Mouse (Mus musculus) ES-Bruce4 (cell line): Measurements from ENCODE around the gene Arih1.

Experiments used
- CTCF ChIP-seq: IDR thresholded peaks from one replicate; pipeline ENCODE4 v1.8.1; 2011; ENCODE audit warnings: low read depth, low read length
- POLR2A ChIP-seq: IDR thresholded peaks from one replicate; pipeline ENCODE4 v1.8.1; 2011; ENCODE audit warnings: low read length; ENCODE audit not compliant: insufficient read depth

- TF ChIP-seq CTCF, result no peak
- TF ChIP-seq POLR2A, result no peak
These were observed 65.9 kb downstream of the Arih1 start for GRCm38 (mm10) chr9:59420487-59420886.
